Mouse (Mus musculus) liver, postnatal 0 days (tissue): Measurements from ENCODE around the gene Nsun7. TPM values are rescaled to one million over a fixed set of nuclear protein-coding genes. Genes with fewer than 3 reads are reported as not detected.
"Not testable (repeated sequence)": the region's sequence is repeated elsewhere in the genome, so short reads cannot be mapped to it uniquely, and the experiment has no call there.

Source experiments
- ATAC-seq: fragments of 200-750 bp; cut with Nextera tagmentation; 2 replicates; pipeline ENCODE4 v1.8.0; 2017; ENCODE audit warnings: mild to moderate bottlenecking, moderate library complexity
- DNase-seq: peaks from one replicate; pipeline ENCODE4 v3.0.0-alpha.2; 2016
- H3K27ac ChIP-seq: fragments of 300-500 bp; sonication (generic); 2 replicates; pipeline ENCODE4 v1.5.1; 2014; ENCODE audit warnings: antibody characterized with exemption, moderate library complexity, mild to moderate bottlenecking, low read depth
- H3K27me3 ChIP-seq: fragments of 300-500 bp; sonication (generic); 2 replicates; pipeline ENCODE4 v1.6.1; 2014; ENCODE audit warnings: low read length, control low read depth, mixed read lengths; ENCODE audit not compliant: insufficient read depth
- H3K36me3 ChIP-seq: fragments of 300-500 bp; sonication (generic); replicated peaks from 2 replicates; pipeline ENCODE4 v1.6.1; 2014; ENCODE audit warnings: mild to moderate bottlenecking, control low read depth, low read length, moderate library complexity, mixed read lengths; ENCODE audit not compliant: insufficient read depth
- H3K4me1 ChIP-seq: fragments of 300-500 bp; sonication (generic); 2 replicates; pipeline ENCODE4 v1.6.1; 2014; ENCODE audit warnings: antibody characterized with exemption, mild to moderate bottlenecking, control low read depth; ENCODE audit not compliant: insufficient read depth
- H3K4me2 ChIP-seq: fragments of 300-500 bp; sonication (generic); 2 replicates; pipeline ENCODE4 v1.6.1; 2014; ENCODE audit warnings: low read depth, mild to moderate bottlenecking, low read length, moderate library complexity, mixed read lengths
- H3K4me3 ChIP-seq: fragments of 300-500 bp; sonication (generic); 2 replicates; pipeline ENCODE4 v1.5.1; 2014; ENCODE audit warnings: low read depth, low read length
- H3K9ac ChIP-seq: fragments of 300-500 bp; sonication (generic); replicated peaks from 2 replicates; pipeline ENCODE4 v1.6.1; 2014; ENCODE audit warnings: mild to moderate bottlenecking, moderate library complexity
- H3K9me3 ChIP-seq: fragments of 300-500 bp; sonication (generic); 2 replicates; pipeline ENCODE4 v1.6.1; 2016; ENCODE audit warnings: mild to moderate bottlenecking, control low read depth, low read length, mixed read lengths
- CTCF ChIP-seq: sonication (generic); IDR thresholded peaks from 2 replicates; pipeline ENCODE4 v1.5.1; 2016; ENCODE audit warnings: antibody characterized with exemption, low read depth
- EP300 ChIP-seq: IDR thresholded peaks from 2 replicates; pipeline ENCODE4 v1.6.1; 2016; ENCODE audit warnings: antibody characterized with exemption, low read depth, mild to moderate bottlenecking
- WGBS: fragments of 180-500 bp; shearing (Covaris S2); extraction: QIAGEN DNeasy Blood & Tissue Kit; methylation state at CpG from one replicate; pipeline ENCODE4 v1.1.7; 2014; ENCODE audit not compliant: insufficient replicate concordance; 5-methylcytosine and 5-hydroxymethylcytosine counted together
- polyA plus RNA-seq: library from polyadenylated mRNA; unstranded; fragments of >200 nt; fragmentation: Nextera tagmentation; extraction: Ambion mirVana; gene quantifications from 2 replicates; pipeline ENCODE4 v1.2.1, GENCODE M21; 2015

Gene Nsun7
- polyA plus RNA-seq, 1 experiment from 2014 or later, result 0.07 TPM

DNA sequence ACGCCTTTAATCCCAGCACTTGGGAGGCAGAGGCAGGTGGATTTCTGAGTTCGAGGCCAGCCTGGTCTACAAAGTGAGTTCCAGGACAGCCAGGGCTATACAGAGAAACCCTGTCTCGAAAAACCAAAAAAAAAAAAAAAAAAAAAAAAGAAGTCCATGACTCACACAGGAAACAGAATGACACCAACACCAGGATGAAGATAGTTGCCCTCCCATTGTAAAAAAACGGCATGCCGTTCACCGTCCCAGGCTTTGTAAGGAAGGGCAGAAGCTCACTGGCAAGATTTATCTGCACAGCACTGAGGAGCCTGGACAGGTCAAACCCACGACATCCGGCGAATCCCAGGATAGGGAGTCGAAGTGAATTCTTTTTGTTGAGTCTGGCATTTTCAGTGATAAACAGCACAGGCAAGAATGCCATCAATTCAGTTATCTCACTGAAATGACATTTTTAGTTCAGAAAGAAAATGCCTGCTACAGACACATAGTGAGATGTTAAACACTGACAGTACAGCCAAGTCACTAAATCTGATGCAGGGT is 13.7 kb upstream of the Nsun7 start:
- H3K27me3 ChIP-seq, result no peaks in the 10 kb centered on the region
- no peaks in the 10 kb centered on the region for H3K36me3 ChIP-seq
- H3K9ac ChIP-seq, result no peak overlapping the region
- DNase-seq (no peak), ATAC-seq (no peak)
- H3K4me1 ChIP-seq, result no peaks in the 10 kb centered on the region
- 43% methylated on average over 8 of the region's 10 CpGs for WGBS
- no peak for TF ChIP-seq EP300
- no peaks in the 10 kb centered on the region for H3K9me3 ChIP-seq
- no peak overlapping the region for H3K27ac ChIP-seq
- no peak overlapping the region for H3K4me3 ChIP-seq
- no peak overlapping the region for H3K4me2 ChIP-seq

DNA sequence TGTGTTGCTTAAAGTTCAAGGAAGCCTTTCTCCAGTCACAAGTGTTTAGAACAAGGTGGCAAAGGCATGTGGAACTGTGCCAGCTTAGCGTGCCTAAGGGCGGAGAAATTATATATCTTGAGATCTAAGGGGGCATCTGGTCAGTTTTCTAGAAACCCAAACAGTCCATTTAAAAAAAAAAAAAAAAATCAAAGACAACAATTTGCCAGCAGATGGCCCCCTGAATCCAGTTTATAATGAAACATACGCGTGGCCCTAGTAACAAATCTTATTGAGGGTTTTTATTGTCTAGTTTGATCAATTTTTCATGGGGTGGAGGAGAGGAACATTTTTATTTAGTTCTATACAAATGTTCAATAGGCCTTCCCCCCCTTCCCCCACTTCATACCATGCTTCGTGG is 6.5 kb upstream of the Nsun7 start:
- no peak for ATAC-seq
- H3K36me3 ChIP-seq, result no peaks in the 10 kb centered on the region
- no peak overlapping the region for H3K27ac ChIP-seq
- no peak overlapping the region for H3K4me3 ChIP-seq
- TF ChIP-seq CTCF (no peak), EP300 (no peak)
- H3K9ac ChIP-seq, result no peak overlapping the region
- no peak for DNase-seq
- no peaks in the 10 kb centered on the region; the same call in 1 of the 2 replicates for H3K9me3 ChIP-seq
- H3K4me1 ChIP-seq, result no peaks in the 10 kb centered on the region
- no peak overlapping the region for H3K4me2 ChIP-seq
- 71% methylated on average over 5 of the region's 5 CpGs for WGBS
- H3K27me3 ChIP-seq, result no peaks in the 10 kb centered on the region

DNA sequence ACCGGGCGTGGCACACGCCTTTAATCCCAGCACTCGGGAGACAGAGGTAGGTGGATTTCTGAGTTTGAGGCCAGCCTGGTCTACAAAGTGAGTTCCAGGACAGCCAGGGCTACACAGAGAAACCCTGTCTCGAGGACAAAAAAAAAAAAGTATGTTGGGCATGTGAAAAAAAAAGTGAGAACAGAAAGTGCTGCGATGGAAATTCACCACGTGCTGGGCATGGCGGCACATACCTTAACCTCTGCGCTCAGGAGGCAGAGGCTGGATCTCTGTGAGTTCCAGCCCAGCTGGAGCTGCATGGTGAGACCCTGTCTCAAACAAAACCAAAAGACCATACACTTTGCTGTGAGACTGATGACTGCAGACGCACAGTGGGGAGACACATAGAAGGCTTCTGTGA is 4.7 kb upstream of the Nsun7 start:
- Histone ChIP-seq H3K27me3 (0 out of 2 replicates have a peak, but pooled peaks cover 6% of the 10 kb centered on the region), H3K36me3 (no peaks in the 10 kb centered on the region), H3K9ac (no peak overlapping the region), H3K4me3 (no peak overlapping the region), H3K9me3 (no peaks in the 10 kb centered on the region; the same call in 1 of the 2 replicates), H3K4me1 (peaks cover 2% of the 10 kb centered on the region; the same call in 1 of the 2 replicates), H3K27ac (no peak overlapping the region), H3K4me2 (no peak overlapping the region)
- TF ChIP-seq CTCF, result no peak
- no peak for TF ChIP-seq EP300
- 81% methylated on average over 10 of the region's 10 CpGs for WGBS
- ATAC-seq, result no peak
- no peak for DNase-seq

DNA sequence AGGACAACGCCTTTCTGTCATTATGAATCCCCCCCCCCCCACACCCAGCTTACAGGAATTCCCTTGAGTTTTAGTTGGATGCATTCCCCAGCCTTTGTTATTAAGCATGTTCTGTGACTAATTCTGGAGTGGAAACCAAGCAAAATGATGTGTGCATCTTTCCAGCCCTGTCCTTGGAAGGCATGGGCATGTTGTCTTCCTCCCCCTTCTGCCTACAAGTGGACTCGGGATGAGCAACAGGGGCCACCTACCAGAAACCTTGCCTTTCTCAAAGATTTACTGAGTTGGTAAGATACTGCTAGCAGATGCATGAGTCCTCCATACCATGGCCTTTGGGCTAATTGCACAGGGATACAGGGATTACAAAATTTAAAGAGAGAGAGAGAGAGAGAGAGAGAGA is 697 bp upstream of the Nsun7 start:
- DNase-seq (no peak), ATAC-seq (no peak)
- H3K27ac ChIP-seq, result no peak overlapping the region
- H3K4me1 ChIP-seq, result peaks cover 3% of the 10 kb centered on the region; the same call in 1 of the 2 replicates
- H3K27me3 ChIP-seq, result 0 out of 2 replicates have a peak, but pooled peaks cover 10% of the 10 kb centered on the region
- H3K36me3 ChIP-seq, result no peaks in the 10 kb centered on the region
- H3K4me3 ChIP-seq, result no peak overlapping the region
- TF ChIP-seq CTCF, result no peak
- no peak for TF ChIP-seq EP300
- 67% methylated on average over 2 of the region's 2 CpGs for WGBS
- H3K4me2 ChIP-seq, result no peak overlapping the region
- no peaks in the 10 kb centered on the region for H3K9me3 ChIP-seq
- H3K9ac ChIP-seq, result no peak overlapping the region

DNA sequence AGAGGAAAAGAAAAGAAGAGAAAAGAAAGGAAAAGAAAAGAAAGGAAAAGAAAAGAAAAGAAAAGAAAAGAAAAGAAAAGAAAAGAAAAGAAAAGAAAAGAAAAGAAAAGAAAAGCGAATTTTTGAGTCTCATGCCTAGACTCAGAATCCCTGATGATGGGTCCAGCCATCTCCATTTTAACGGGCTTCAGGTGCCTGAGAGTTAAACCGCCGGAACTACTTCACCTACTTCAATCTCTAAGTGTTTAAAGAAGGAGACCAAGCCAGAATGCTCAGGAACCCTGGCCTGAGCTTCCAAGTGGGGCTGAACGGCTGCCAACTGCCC is 304 bp upstream of the Nsun7 start:
- not testable (repeated sequence) for H3K27ac ChIP-seq, H3K9me3 ChIP-seq, DNase-seq, H3K4me1 ChIP-seq, ATAC-seq, H3K36me3 ChIP-seq, H3K27me3 ChIP-seq
- Histone ChIP-seq H3K9ac (0 out of 2 replicates have a peak overlapping the region, but pooled peaks have one; percentile 30), H3K4me3 (peak overlapping the region; percentile 49), H3K4me2 (peak overlapping the region; percentile 74)
- 9% methylated on average over 5 of the region's 5 CpGs for whole genome bisulfite sequencing

DNA sequence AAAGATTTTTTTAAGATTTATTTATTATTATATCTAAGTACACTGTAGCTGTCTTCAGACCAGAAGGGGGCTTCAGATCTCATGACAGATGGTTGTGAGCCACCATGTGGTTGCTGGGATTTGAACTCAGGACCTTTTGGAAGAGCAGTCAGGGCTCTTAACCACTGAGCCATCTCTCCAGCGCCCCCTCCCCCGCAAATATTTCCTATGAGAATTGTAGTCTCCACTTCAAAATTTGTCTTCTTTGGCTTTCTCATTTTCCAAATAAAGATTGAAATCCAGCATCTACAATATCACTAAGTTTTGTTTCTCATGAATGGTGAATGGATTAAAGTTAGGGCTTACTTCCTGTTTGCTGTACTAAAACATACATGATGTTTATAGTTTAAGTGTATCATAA is 2.8 kb downstream of the Nsun7 start:
- Histone ChIP-seq H3K27ac (no peak overlapping the region), H3K36me3 (no peaks in the 10 kb centered on the region), H3K27me3 (0 out of 2 replicates have a peak, but pooled peaks cover 10% of the 10 kb centered on the region), H3K4me1 (peaks cover 3% of the 10 kb centered on the region; the same call in 1 of the 2 replicates), H3K4me3 (no peak overlapping the region), H3K9ac (no peak overlapping the region), H3K9me3 (no peaks in the 10 kb centered on the region), H3K4me2 (no peak overlapping the region)
- WGBS, result 48% methylated on average over 2 of the region's 2 CpGs
- DNase-seq, result no peak
- ATAC-seq, result no peak
- no peak for TF ChIP-seq EP300
- no peak for TF ChIP-seq CTCF

DNA sequence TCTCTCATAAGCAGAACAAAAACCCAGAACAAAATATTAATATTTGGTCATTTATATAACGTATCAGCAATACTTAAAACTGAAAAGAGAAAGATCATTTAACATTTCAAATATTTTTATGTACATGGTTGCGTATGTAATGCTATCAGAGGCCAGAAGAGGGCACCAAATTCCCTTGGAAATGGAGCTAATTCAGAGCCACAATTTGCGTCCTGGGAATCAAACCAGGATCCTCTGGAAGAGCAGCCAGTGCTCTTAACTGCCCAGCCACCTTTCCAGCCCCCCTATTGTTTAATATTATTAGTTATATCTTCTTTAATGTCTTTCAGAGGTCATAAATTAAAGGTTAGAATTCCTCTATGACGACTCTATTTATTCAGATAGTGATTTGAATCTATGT is 3.7 kb downstream of the Nsun7 start:
- Histone ChIP-seq H3K27me3 (0 out of 2 replicates have a peak, but pooled peaks cover 10% of the 10 kb centered on the region), H3K4me3 (no peak overlapping the region), H3K27ac (no peak overlapping the region), H3K9me3 (no peaks in the 10 kb centered on the region), H3K9ac (no peak overlapping the region), H3K4me2 (no peak overlapping the region), H3K36me3 (no peaks in the 10 kb centered on the region), H3K4me1 (peaks cover 3% of the 10 kb centered on the region; the same call in 1 of the 2 replicates)
- ATAC-seq, result no peak
- DNase-seq, result peak; percentile 26
- WGBS, result 31% methylated on average over 4 of the region's 4 CpGs
- TF ChIP-seq CTCF (peak; percentile 72), EP300 (no peak)
